Mouse (Mus musculus): Measurements from ENCODE around the gene AI597479. TPM values are rescaled to one million over a fixed set of nuclear protein-coding genes. Genes with fewer than 3 reads are reported as not detected.

The AI597479 gene
- total RNA-seq, 2 experiments from 2014 or later: 23.5 to 25.6 TPM

DNA sequence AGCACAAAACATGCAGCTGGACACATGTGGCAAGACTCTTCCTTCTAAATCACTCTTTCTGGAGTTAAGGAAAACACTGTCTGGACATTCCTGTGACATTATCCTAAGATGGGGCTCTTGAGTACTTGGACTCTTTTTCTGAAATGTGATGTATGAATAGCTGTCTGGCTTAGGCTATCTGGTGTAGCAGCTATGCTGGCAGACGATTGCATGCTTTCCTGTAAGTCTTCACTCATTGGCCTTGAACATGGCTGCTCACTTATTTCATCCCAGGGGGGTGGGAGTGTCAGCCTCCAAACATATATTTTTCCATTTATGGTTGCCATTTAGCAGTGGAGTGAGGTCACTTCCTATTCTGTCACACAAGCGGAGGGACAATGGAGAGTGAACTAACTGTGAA is 56.0 kb downstream of the AI597479 start:
- DNase-seq (ENCODE audit: extremely low spot score in 1 of 2, low spot score in 1 of 2): no peak

DNA sequence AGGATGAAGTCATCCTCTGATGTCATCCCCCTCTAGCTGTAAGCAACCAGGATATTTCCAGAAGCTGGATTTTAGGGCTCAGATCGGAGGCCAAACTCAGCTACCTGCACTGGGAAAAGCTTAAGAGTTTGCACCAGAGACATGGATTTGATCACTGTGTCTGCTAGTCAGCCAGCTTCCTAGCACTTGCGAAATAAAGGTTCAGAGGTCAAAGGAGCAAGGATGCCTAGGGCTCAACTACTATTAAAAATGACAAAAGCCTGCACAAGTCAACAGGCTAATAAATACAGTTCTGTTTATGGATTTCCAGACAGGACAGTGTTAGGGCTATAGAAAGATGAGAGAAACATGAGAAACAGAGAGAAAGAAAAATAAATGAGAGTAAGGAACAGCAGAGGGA is 59.4 kb downstream of the AI597479 start:
- DNase-seq (ENCODE audit: extremely low spot score in 1 of 2, low spot score in 1 of 2): no peak

DNA sequence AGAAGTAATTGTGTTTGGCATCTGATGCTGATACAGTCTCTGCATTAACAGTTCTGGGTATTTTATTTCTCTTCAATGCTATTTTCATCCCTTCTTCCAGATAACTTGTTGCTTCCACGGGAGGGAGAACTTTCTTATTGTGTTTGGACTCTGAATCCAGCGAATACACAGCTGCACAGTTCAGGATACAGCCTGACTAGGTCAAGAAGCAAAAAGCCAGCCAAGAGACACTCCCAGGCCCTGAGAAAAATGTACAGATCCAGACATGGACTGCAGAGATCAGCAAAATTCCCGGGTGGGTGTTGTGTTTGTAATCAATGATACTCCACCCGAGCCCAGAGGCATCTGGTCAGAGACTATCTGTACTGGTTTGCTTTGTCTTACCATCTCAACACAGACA is 60.9 kb downstream of the AI597479 start:
- no peak for DNase-seq (ENCODE audit: extremely low spot score in 1 of 2, low spot score in 1 of 2)

DNA sequence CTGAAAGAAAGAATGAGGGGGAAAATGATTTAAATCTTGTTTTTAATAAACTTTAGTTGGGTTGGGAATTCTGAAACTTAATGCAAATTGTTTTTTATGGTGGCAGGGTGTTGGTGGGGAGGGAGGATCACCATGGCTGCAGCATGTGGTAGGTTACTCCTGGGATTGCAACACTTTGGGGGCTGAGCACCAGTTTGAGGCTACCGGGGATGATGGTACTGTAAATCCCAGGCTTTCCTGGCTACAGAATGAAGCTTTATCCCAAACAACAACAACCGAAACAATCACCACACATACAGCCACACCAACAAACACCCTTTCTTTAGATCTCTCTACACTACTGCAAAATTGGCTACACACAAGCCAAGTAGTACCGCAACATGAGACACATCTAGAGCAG is 63.9 kb downstream of the AI597479 start:
- DNase-seq (ENCODE audit: extremely low spot score in 1 of 2, low spot score in 1 of 2): no peak

DNA sequence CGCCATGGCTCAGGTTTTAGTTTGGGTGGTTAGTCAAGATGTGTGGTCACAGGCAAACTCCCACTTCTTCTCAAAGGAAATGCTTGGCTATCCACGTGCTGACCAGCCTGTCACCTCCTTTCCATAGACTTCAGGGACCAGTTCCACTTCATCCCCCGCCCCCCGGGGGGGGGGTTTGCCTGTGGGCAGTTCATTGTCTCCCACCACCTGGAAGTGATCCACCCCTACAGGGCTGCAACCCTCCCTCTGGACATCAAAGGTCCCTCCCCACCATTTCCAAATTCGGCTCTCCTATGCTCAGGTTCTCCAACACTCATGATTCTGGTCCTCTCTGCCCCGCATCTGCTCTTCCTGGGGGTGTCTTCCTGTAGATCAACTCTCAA is 64.6 kb downstream of the AI597479 start:
- no peak for DNase-seq (ENCODE audit: extremely low spot score in 1 of 2, low spot score in 1 of 2)

DNA sequence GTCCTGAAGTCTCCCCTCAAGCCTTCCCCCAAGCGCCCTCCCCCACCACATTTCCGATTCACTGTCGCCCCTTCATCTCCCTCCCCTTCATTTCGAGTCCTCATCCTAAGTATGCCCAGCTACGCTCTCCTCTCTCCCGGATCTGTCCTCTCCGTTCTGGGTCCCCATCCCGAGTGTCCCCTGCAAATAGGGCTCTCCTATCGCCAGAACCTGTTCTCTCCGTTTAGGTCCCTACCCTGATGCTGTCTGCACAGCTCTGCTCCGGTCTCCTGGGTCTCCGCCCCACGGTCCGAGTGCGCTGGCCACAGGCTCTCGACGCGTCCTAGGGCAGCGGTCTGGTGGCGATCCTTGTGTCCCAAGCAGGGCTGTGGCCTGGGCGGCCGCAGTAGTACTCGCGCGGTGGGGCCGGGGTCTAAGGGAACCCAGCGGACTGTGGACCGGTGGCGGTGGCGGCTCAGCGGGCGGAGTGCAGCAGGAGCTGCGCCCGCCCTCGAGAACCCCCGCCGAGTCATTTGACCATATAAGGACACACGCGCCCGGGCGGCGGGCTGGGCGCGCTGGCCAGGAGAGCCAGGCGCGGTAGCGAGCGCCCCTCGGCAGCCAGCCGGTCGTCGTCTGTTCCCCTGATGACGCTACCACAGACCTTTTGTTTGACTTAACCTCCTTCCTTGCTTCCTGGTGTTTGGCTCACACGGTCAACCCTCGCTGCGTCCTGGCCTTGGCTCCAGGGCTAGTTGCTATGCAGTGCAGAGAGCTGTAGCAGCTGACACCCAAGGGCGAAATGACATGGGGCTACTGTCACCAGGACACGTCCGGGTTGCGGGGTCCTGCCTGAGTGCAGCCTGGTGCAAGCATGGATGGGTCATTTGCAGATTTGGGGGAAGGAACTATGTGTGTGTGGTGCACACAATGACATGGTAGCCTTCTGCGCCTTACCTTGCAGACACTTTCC is 65.2 kb downstream of the AI597479 start:
- DNase-seq (ENCODE audit: extremely low spot score in 1 of 2, low spot score in 1 of 2): peak; percentile 52 to 63

DNA sequence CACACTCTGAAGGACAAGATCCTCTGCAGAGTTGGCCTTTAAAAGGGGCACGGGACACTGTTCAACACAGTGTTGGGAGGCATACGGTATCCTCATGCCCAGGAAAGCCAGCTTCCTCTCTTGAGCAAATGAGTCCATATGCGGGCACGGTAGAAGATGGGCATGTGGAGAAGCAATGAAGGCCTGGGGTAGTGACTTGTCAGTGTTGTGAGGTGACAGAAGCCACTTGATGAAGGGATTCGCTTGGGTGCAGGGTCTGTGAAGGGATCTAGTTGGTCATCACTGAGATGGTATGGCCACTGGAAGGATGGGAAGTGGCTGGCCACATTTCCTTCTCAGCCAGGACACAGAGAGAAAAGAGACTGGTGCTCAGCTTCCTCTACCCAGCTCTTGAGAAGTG is 66.1 kb downstream of the AI597479 start:
- no peak for DNase-seq (ENCODE audit: extremely low spot score in 1 of 2, low spot score in 1 of 2)

Other genes starting within 250 kb of the AI597479 start
- gene Mrps9, start 247.5 kb upstream of the AI597479 start, total RNA-seq (2021): 10 to 100 TPM; 43.9 to 47.6 TPM
- gene Gpr45, start 145.8 kb upstream of the AI597479 start, total RNA-seq (2021): 10 to 100 TPM; 24.8 to 25.8 TPM
- 10 to 100 TPM; 39.8 to 42.4 TPM for gene Tgfbrap1, start 73 bp upstream of the AI597479 start, total RNA-seq (2021)
- gene Fhl2, start 98.3 kb downstream of the AI597479 start, total RNA-seq (2021): 10 to 100 TPM; 36.0 to 47.8 TPM

Data from layer of hippocampus, postnatal 25 days (tissue).